Mouse (Mus musculus): ENCODE results near the gene Rufy2. TPM values are rescaled to one million over a fixed set of nuclear protein-coding genes. Genes with fewer than 3 reads are reported as not detected.

Rufy2 gene
- 10 to 100 TPM; 48.0 to 67.7 TPM for total RNA-seq (2023)

GRCm38 (mm10) chr10:62980039-62980954, at the start of gene Rufy2:
Gene Rufy2 (plus strand): TSS chr10:62980223.

GRCm38 (mm10) chr10:62946738-62947471, 33.1 kb upstream of the Rufy2 start, which contains the start of gene Dna2:
Gene Dna2 (plus strand): TSS chr10:62947026.

DNA sequence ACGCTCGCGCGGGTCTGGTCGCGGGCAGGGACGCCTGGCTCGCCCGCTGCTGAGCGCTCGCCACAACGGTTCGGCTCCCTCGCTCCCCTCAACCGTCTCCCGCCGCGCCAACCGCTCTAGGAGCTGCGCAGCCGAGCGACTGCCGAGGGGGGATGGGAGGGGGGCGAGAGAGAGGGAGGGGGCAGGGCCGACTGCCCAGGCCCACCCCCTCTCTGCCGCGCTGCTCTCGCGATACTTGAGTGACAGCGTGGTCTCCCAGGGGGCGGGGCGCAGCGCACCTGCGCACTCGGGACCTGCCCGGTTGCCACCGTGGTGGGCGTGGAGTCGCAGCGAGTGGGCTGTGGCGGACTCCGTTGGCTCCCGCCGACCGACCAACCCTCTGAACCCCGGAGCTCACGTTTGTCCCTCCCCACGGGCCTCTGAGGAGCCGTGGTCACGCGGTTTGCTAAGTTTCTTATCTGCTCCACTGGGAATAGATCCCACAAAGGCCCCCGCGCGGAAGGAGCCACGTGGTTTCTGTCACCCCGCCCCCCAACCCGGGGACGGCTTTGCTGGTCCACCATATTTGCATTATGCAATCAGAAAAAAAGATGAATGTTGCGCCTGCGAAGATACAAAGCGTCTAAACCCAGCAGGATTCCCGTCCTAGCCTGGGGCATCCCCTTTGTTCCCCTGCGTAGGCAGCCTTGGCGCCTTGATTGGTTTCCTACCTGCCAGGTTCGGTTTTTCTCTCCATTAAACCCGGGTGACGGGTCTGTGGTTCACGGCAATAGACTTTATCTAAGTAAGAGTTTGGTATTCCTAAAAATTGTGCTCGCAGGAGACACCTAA, 43.9 kb downstream of the Rufy2 start, which contains the start of the genes Hnrnph3 and Pbld2:
TSS of gene Hnrnph3 (minus strand) at position 469 of the 831 bp plus-strand sequence.
TSS of gene Pbld2 (plus strand) at position 567 of the 831 bp plus-strand sequence.

DNA sequence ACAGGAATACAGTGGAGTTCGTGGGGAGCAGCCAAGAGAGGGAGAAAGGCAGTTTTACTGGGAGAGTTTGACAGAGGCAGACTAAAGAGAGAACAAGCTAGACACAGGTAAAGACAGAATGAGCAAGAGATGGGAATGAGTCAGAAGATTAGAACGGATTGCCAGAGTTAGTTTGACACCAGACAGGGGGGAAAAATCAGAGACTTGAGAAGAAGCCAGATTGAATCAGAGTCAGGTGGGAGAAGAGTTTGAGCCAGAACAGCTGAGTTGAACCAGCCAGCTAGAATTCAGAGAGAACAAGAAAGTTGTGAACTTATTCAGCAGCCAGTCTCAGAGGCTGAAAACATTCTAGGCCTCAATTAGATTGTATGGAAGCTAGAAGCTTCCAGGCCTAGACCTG, 79.8 kb downstream of the Rufy2 start, which contains the start of gene Pbld1:
TSS of gene Pbld1 (plus strand) at position 301 of the 400 bp plus-strand sequence.

Other genes starting within 250 kb of the Rufy2 start
- 100 to 1,000 TPM; 117 to 144 TPM for gene Ccar1, start 187.9 kb upstream of the Rufy2 start, total RNA-seq (2023)
- 10 to 100 TPM; 23.4 to 30.0 TPM for gene Tet1, start 71.2 kb upstream of the Rufy2 start, total RNA-seq (2023)
- gene Slc25a16, start 59.6 kb upstream of the Rufy2 start, total RNA-seq (2023), result 10 to 100 TPM; 14.2 to 14.6 TPM
- 1 to 10 TPM in 1 of 2 experiments, under 1 TPM in 1; 0.95 to 2.0 TPM for gene Dna2, start 33.2 kb upstream of the Rufy2 start, total RNA-seq (2023)
- 10 to 100 TPM; 84.6 to 92.8 TPM for gene Hnrnph3, start 44.0 kb downstream of the Rufy2 start, total RNA-seq (2023)
- 1 to 10 TPM in 1 of 2 experiments, under 1 TPM in 1; 0.71 to 1.8 TPM for gene Pbld2, start 44.1 kb downstream of the Rufy2 start, total RNA-seq (2023)
- under 1 TPM in 1 of 2 experiments, not detected in 1; 0.30 TPM for gene Pbld1, start 79.9 kb downstream of the Rufy2 start, total RNA-seq (2023)
- not detected for gene Atoh7, start 119.4 kb downstream of the Rufy2 start, total RNA-seq (2023)
- gene Mypn, start 223.7 kb downstream of the Rufy2 start, total RNA-seq (2023), result not detected